Mouse (Mus musculus): ENCODE results near the gene Llgl2.

The Llgl2 gene

DNA sequence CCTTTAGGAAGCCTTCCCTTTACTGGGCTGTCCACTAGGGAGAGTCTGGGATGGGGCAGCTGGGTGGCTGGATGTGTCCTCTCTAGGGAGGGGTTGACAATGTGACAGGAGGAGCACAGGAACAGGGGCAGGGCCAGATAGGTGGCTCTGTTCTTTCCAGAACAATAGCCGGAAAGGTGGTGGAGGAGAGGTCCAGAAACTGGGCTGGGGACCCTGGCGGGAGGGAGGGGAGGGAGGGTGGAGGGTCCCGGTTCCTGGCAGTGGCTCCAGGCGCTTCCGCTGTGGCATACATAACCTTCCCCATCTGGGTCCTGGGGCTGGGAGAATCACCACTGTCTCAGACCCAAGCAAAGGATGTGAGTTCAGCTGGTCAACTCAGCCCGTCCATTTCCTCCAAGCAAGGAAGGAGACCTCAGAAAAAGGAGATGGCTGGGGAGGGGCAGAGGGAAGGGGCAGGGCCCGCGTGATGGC lies 14.5 kb upstream of the Llgl2 start:
- DNase-seq: no peak

DNA sequence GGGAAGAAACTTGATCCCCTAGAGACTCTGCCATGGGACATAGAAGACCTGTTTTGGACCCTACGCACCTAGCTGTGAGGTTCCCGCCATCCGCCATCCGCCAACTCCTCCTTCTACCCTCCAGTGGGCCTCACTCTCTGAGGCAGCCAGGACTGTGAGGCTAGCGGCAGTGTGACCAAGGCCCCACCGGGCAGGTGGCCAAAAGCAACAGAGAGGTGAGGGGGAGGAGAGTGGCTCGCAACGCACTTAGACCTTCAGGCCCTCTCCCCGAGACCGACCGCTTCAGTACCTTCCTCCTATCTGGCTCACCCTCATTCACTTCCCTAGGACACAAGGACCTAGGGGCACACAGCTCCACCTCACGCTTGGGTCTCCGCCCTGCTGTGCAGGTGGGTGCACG lies 13.5 kb upstream of the Llgl2 start:
- DNase-seq: no peak

DNA sequence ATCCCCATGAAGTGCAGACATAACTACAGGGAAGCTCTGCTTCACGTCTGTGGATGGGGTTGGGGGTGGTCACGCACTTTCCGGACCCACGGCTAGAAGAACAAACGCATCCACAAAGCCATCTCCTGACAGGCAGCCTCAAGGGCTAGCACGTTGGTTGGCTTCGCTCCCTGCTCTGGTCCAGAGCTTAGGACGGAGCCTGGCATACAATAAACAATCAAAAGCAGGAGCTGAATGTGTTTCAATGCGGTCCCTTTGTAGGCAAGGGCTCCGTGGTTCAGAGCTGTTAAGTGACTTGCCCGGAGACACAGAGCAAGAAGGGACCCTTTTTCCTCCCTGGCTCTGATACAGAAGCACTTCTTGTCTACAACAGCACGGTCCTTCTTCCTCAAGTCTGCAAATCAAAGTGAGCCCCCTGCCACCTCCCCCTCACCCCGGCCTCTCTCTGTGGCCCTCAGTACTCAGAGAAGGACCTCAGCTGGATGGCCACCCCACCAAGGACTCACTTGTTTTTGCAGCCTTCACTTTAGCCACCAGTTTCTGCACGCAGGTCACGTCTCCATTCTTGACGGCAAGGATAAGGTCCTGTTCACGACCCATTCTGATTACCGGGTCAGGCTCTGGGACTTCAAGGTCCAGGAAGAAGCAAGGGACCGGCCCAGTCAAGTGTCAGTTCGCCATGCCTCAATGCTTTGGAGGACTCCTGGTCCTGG lies 12.3 kb upstream of the Llgl2 start:
- no peak for DNase-seq

DNA sequence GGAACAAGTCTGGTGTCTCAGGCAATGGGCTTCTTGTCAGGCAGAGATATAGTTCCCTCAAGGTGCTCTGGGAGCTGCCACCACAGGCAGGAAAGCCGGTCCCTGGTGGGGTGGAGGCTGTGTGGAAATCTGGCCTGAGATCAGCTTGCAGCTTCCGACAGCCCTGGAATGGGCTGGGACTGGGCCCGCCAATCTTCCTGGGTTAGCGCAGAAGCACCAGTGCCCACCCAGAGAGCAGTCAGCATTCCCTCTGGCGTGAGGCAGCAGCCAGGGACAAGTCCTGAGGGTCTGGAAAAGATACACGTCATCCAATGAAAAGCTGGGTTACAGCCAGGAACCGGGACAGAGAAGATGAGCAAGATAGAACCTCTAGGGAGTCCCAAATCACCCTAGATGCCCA lies 11.8 kb upstream of the Llgl2 start:
- DNase-seq: no peak

DNA sequence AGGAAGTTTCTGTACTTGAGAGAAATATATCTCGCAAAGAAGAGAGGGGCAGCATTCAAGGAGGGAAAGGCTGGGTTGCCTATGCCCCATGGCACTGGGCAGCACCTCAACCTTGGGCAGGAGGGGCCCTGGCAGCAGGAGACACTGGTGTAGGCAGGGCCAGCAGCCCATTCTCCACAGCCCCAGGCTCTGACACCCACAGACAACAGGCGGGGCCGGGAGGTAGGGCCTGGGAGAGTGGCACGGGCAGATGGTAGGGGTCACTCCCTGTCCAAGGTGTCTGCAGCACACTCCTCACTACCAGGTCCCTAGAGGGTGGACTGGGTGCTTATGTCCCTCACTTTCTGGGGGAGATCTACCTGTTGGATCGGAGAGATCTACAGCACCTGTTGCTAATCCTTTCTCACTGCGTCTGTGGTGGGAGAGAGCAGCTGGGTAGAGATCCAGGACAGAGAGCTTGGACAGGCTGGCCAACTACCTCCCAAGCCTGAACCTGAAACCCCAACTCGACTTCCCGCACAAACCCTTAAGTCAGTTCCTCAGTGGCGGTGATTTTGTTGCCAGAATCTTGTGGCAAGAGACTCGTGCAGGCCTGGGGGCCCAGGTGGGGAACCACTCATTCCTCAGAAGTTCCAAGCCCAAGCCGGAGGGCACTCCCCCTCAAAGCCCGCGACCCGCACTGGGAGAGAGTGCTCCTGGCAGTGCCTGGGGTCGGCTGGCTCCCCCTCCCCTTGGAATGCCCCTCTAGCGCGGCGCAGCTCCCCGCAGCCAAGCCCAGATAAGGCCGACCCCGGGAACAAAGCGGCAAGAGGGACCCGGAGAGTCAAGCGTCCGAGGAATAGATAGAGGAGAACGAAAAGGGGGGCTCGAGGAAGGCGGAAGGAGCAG lies 11.1 kb upstream of the Llgl2 start:
- no peak for DNase-seq

DNA sequence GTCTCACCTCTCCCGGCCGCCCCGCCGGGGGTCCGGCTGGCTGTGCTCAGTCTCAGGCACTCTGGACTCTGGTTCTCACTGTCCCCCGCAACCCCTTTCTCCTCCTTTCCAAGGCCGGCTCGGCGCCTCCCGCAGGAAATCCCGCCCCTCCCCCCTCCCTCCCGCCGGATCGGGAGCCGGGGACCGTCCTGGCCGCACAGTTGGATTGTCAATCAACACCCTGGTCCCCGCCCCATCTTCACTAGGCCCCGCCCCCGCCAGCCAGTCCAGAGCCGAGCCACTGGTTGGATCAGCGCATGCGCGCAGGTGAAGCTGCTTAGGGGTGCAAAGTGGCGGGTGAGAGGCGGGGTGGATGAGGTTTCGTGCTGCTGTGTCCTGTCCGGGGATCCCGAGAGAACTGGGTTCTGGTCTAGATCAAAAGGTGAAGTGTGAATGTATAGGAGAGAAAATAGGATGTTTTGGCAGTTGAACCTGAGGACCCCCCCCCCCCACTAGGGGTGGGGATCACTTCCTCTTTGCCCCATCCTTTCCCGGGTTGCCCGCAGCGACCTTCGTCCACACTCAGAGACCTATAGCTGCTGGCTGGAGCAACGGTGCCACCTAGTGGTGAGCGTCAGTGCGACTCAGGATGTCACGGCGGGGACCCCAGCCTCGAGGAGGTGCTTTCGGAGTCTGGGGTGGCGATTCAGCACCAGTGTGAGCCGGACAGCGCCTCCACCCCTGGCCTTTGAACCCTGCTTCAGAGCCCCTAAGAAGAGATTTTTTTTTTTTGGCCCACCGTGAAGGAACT lies 10.1 kb upstream of the Llgl2 start, which contains the start of gene Caskin2:
Caskin2 (minus strand) TSS at position 133 of the 790 bp plus-strand sequence.
- DNase-seq: peak; percentile 90 to 92

DNA sequence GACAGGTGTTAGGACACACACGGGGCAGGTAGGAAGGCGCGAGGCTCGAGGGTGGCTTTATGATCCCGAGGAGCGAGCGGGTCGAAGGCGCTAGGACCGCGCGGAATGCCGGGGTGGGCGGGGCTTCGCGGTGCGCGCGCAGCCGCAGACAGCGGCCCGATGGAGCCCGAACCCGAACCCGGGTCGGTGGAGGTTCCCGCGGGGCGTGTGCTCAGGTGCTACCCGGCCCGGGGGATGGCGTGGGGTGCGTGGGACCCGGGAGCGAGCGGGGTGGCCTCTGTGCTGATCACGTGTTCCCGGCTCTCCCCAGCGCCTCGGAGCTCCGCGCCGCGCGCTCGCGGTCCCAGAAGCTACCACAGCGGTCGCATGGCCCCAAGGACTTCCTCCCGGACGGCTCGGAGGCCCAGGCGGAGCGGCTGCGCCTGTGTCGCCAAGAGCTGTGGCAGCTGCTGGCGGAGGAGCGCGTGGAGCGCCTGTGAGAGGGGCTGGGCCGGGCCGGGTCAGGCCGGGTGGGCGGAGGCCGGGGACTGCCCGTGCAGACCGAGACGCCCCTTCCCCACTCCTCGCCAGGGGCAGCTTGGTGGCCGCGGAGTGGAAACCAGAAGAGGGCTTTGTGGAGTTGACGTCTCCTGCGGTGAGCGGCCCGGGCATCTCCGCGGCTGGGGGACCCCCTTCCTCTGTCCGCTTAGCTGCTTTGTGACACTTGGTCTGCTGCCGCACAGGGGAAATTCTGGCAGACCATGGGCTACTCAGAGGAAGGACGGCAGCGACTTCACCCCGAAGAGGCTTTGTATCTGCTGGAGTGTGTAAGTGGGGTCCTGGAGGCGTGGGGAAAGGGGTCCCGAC lies 9.0 kb upstream of the Llgl2 start, which contains the start of gene Tsen54:
Tsen54 (plus strand) TSS at position 120 of the 846 bp plus-strand sequence.
- DNase-seq: peak; percentile 78 to 94

DNA sequence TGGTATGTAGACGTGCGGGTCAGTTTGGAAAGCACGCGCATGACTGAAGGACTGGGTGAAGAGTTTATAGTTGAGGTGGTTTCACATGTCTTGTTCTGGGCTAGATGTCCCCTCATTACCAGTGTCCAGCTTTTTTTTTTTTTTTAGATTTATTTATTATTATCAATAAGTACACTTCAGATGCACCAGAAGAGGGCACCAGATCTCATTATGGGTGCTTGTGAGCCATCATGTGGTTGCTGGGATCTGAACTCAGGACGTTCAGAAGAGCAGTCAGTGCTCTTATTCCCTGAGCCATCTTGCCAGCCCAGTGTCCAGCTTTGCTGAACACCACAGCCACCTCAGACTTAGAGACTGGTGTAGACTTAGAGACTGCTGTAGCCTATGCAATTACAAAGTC lies 6.5 kb upstream of the Llgl2 start:
- no peak for DNase-seq

DNA sequence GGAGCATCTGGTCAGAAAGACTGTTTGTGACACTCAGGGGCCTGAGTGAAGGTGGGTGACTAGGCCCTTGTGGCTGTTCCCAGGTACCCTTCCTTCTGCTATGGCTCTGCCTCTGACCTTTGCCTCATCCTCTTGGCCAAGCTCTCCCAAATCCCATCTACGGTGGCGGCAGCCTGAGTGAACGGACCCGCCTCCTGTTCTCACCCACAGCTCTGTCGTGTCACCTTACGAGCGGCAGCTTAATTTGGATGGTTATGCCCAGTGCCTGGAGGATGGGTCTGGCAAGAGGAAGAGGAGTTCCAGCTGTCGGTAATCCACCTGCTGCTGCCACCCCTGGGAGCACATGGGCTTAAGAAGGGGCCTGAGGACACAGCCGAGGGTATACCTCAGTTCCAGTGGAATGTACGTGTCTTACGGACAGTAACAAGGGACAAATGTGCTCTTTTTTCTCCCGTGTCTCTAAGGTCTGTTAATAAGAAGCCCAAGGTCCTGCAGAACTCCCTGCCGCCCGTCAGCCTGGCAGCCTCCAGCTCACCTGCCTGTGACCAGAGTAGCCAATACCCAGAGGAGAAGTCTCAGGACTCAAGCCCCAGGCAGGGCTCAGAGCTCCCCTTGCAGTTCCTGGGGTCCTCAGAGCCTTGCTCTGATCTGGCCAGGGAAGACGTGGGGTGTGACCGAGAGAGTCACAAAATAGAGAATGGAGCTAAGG lies 3.8 kb upstream of the Llgl2 start:
- DNase-seq: no peak

DNA sequence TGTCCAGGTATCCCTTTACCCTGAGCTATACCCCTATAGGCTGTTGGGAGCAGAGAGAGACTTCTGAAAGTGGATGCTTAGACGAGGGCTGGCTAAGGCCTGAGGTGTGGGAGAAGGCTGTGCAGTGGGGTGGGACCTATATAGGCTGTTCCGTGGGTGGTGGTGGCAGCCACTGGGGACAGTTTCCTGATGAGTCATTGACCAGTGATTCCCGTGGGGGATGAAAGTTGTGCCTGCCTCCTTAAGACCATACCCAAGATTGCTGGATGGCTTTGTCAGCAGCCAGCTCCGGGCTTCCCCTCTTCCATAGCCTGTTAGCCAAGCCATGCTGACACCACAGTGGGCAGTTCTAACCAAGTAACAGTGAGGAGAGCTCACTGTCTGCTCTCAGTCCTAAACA lies 2.8 kb upstream of the Llgl2 start:
- no peak for DNase-seq

DNA sequence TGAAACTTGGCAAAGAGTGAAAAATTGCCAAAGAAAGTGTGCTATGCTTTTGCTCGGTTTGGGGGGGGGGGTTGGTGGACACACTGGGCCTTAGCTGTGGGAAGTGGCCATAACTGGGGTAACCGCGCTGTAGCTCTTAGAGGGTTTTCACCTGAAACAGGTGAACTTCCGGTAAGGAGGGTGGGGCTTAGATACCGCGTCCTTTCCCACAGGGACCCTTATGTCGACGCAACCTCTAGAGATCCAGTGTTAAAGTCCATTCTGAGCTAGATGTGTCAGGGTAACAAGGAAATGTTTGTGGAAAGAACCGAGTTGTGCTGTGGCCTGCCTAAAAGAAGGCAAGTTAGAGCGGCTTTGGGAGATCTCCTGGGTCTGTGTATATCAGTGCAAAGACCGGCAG lies 964 bp downstream of the Llgl2 start:
- DNase-seq: no peak

DNA sequence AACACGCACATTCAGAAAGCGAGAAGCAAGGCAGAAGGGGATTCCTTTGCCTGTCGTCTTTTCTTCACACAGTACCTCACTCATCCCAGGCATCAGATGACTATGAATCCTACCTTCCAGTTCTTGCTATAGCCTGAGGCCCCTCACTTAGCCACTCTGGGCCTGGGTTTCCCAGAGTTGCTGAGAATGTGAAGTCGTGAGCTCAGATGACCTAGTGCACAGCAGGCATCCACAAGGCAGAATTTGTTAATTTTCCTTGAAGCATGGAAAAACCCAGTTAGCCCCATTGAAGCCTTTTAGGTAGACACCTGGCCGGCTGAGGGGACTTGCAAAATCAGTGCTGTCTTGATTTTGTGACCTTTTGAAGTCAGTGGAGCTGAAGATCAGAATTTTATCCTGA lies 2.6 kb downstream of the Llgl2 start:
- no peak for DNase-seq

DNA sequence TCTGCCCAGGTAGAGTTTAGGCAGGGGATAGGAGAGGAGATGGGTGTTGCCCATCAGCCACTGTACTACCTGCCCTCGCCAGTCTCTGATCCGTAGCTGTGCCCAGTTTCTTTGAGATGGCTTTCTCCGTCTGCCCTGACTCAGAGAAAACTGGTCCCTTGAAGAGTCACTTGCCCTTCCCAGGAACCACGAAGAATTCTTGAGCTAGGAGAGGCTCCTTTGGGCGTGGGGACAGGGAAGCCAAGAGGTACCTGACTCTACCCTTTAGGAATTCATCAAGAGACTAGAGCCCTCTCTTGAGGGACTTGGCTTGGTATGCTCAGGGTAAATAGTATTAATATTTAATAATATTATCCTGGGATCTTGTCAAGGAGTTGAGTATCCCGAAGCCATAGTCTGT lies 3.8 kb downstream of the Llgl2 start:
- DNase-seq: no peak

DNA sequence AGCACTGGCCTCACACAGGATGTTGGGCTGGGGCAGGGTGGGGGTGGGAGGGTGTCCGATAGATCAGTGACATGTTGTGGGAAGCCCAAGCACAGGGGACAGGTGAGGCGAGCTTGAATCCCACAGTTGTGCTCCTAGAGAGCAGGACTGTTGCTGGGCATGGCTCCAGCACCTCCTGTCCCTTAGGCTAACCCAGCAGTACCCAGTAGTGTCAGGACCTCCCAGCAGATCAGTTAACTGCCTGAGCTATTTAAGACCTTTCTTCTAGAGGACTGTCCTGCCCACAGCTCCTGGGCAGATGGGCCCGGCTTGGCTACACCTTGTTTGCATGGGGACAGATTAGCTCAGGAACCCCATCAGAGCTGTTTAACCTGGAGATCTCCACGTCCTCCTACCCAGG lies 5.2 kb downstream of the Llgl2 start:
- DNase-seq: no peak

DNA sequence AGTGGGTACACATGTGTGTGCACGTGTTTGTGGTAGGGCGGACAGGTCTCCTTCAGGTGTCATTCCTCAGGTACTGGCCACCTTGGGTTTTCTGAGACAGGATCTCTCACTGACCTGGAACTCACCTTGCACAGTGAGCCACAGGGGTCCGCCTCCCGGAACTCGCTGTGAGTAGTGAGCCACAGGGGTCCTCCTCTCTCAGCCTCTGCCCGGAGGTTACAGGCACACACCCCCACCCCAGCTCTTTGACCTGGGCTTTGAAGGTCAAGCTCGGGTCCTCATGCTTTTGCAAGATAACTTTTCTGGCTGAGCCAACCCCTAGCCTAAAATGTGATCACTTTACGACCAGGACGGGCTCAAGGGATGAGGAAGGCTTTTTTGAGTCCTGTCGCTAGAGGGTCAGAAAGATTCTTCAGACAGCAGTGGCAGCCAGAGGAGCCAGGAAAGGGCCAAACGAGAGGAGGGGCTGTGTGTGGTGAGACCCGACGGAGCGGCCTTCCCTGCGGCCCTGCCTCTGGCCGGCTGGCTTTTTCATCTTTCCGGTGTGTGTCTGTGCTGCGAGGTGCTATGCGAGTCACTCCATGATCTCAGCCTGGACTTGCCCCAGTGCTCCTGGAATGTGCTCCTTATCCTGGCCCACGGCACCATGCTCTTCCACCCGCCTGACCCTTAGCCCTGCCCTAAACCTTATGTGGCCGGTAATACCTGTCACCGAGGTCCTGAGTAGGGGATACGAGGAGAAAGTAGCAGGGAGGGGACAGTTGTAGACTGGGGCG lies 6.9 kb downstream of the Llgl2 start:
- DNase-seq: no peak

DNA sequence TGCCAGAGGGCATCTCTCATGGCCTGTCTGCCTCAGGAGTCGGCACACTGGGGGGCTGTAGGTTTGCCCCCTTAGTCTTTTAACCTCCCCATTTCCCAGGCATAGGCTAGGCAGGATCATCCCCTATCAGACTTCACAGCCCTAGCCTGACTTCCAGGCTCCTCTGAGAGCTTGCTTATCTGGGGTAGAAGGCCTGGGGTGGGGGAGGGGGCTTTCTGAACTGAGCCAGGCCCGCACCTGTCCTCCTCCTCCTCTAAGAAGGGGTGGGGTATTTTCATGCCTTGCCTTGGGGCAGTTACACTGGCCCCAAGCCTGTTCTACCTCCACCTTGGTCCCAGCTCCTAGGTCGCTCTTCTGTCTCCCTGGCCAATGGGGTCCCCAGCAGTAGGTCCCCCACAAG lies 7.7 kb downstream of the Llgl2 start:
- DNase-seq: no peak

DNA sequence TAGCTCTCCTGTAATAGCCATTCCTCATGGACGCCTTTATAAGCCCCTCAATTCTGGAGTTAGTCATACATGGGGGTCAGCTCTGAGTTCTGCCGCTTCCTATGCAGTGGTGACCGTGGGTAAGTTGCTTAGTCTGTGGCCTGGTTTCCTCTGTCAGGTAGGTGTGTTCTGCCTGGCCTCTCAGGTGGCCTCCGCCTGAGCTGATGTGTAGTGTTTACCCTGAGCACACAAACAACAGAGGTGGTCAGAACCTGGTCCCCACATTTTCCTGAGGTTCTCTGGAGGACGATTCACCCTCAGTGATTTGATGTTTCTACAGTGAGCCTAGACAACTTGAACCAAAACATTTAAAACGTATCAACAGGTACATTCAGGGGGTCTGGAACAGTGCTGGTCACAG lies 8.2 kb downstream of the Llgl2 start:
- DNase-seq: no peak

DNA sequence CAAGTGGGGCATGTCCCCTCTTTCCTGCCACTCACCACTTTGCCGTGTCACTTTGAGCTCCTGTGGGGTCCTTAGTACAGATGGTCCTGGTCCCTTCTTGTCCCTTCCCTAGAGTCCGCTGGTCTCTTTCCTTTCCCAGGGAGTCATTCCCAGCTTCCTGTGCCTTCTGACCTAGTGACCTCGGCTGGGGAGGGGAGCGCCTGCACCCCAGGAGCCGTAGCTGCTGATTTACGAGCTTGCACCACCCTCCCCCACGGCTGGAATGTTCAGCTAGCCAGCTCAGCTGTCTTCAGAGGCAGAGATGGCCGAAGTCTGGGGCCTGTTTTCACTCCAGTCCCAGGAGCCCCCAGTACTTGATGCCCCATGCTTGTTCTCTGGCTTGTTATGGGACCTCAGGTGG lies 8.7 kb downstream of the Llgl2 start:
- no peak for DNase-seq

DNA sequence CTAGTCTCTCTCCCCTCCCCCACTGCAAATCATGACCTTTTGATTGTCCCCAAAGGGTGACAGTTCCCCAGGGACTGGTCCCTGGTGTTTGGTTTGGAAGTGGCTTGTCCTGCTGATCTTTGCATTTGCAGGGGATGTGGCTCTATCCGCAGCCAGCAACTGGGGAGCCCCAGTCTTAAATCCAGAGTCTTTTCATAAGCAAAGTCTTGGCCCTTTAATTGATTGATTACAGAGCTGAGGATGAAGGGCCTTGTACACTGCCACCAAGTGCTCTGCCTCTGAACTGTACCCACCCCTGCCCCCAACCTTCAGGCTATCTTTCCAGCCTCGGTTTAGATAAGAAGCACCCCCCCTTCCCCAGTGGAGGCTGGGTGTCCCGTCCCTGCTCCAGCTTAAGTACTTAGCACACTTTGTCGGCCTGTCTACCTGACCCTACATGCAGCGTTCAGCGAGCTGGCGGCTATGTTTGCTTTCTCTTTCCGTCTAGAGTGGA lies 9.2 kb downstream of the Llgl2 start:
- DNase-seq: no peak

DNA sequence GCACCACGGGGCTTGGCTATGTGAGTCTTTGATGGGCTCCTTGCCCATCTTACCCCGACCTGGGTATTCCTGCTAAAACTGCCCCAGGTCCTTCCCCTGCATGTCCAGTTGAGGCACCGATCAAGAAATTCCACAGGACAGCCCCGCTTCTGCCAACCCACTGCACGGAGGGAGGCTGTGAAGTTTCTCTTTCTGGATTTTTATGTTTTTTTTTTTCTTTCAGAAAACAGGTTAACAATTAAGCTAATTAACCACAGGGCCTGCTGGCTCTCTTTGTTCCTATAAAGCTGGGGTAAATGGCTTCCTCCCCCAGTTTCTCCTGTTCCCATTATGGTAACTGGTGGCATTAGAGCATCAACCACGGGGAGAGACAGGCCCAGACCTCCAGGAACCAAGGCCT lies 10.2 kb downstream of the Llgl2 start:
- no peak for DNase-seq
